Mouse (Mus musculus) embryo, embryonic 9.5 days (tissue): ENCODE measurements at regions not wholly inside any gene's neighbourhood (a gene's known extent, or its start where the extent isn't known, plus 50 kb on each side); places are given as distances from the start of the nearest gene placed in this dataset.

Experiments used
- DNase-seq: peaks from one replicate; pipeline ENCODE4 v3.0.0-alpha.2; 2017; ENCODE audit errors: extremely low spot score

GRCm38 (mm10) chr3:80256383-80256782, 372.1 kb downstream of the Fam198b start:
- no peak for DNase-seq

GRCm38 (mm10) chr3:80263095-80263494, 378.8 kb downstream of the Fam198b start:
- no peak for DNase-seq

GRCm38 (mm10) chr3:80284656-80285055, 400.3 kb downstream of the Fam198b start:
- no peak for DNase-seq

- DNase-seq: no peak
Observed at GRCm38 (mm10) chr3:80285246-80285645, 400.9 kb downstream of the Fam198b start.

- DNase-seq: no peak
Observed at GRCm38 (mm10) chr3:80293485-80293884, 409.2 kb downstream of the Fam198b start.

- DNase-seq: no peak
Observed at GRCm38 (mm10) chr3:80307632-80308031, 423.3 kb downstream of the Fam198b start.

GRCm38 (mm10) chr3:80309931-80310330, 425.6 kb downstream of the Fam198b start:
- DNase-seq: no peak

- DNase-seq: no peak
Observed at GRCm38 (mm10) chr3:80311689-80312088, 427.4 kb downstream of the Fam198b start.

GRCm38 (mm10) chr3:80322291-80322690, 438.0 kb downstream of the Fam198b start:
- no peak for DNase-seq

- DNase-seq: no peak
Observed at GRCm38 (mm10) chr3:80324726-80325125, 440.4 kb downstream of the Fam198b start.

- no peak for DNase-seq
Observed at GRCm38 (mm10) chr3:80331776-80332175, 447.4 kb downstream of the Fam198b start.

GRCm38 (mm10) chr3:80334446-80334893, 450.1 kb downstream of the Fam198b start:
- no peak for DNase-seq

- no peak for DNase-seq
Observed at GRCm38 (mm10) chr3:80336123-80336674, 451.9 kb downstream of the Fam198b start.

GRCm38 (mm10) chr3:80367972-80368371, 434.7 kb downstream of the Gria2 start:
- DNase-seq: no peak

GRCm38 (mm10) chr3:80369214-80369941, 433.3 kb downstream of the Gria2 start:
- DNase-seq: no peak

GRCm38 (mm10) chr3:80372436-80372835, 430.2 kb downstream of the Gria2 start:
- no peak for DNase-seq

- DNase-seq: no peak
Observed at GRCm38 (mm10) chr3:80385986-80386385, 416.6 kb downstream of the Gria2 start.

- no peak for DNase-seq
Observed at GRCm38 (mm10) chr3:80396240-80396639, 406.4 kb downstream of the Gria2 start.

- DNase-seq: no peak
Observed at GRCm38 (mm10) chr3:80420453-80420852, 382.2 kb downstream of the Gria2 start.

- DNase-seq: no peak
Observed at GRCm38 (mm10) chr3:80421461-80421860, 381.2 kb downstream of the Gria2 start.

GRCm38 (mm10) chr3:80422106-80422505, 380.5 kb downstream of the Gria2 start:
- no peak for DNase-seq

GRCm38 (mm10) chr3:80422646-80423045, 380.0 kb downstream of the Gria2 start:
- DNase-seq: no peak
